In the genomic region with DNA sequence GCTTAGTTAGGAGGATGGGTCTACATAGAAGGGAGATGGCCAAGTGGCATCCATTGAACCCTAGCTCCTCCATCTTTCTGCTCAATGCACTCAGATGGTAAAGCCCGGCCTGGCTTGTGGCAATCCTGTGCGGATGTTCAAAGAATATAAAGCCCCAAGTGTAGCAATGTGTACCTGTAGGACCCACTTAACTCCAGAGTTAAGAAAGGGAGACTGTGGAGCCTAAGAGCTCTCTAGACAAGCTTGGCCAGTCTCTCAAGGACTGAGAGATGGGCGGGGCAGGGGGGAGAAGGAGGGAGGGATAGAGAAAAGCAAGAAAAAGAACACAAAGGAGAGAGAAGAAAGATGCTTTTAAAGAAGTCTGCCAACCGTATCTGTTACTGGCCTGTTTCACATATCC, we compare ENCODE assay signal across 24 mouse cellular contexts.
"Had no signal": no experiment of that assay in that cellular context is flagged by ENCODE, and none has a peak within 500 bp of the region (broad histone marks: within the 10 kb centered on the region; RNA-seq: fewer than 3 reads in every experiment).

No protein-coding gene starts in this region.

- H3K4me1 ChIP-seq: intestine, embryonic 15.5 days had no signal

- H3K36me3 ChIP-seq: heart, embryonic 10.5 days; heart, embryonic 12.5 days; hindbrain, embryonic 10.5 days; hindbrain, embryonic 12.5 days; intestine, embryonic 15.5 days; limb, embryonic 10.5 days; limb, embryonic 12.5 days had no signal

- ATAC-seq: forebrain, embryonic 16.5 days; hindbrain, embryonic 16.5 days; inflammation-experienced regulatory T-cells, adult 6 months; intestine, embryonic 15.5 days; intestine, postnatal 0 days had no signal

- H3K4me3 ChIP-seq: gastrocnemius, adult 2 months; heart, embryonic 10.5 days; heart, embryonic 12.5 days; hindbrain, embryonic 10.5 days; hindbrain, embryonic 12.5 days; intestine, embryonic 15.5 days; layer of hippocampus, adult 2 months; left cerebral cortex, adult 2 months; limb, embryonic 10.5 days; limb, embryonic 12.5 days had no signal

- H3K4me2 ChIP-seq: heart, embryonic 12.5 days; hindbrain, embryonic 12.5 days; hindbrain, embryonic 14.5 days; intestine, embryonic 15.5 days; limb, embryonic 12.5 days had no signal

- H3K9me3 ChIP-seq: heart, embryonic 10.5 days; hindbrain, embryonic 12.5 days; intestine, embryonic 15.5 days; limb, embryonic 10.5 days; limb, embryonic 12.5 days had no signal

- H3K27me3 ChIP-seq: intestine, embryonic 15.5 days had no signal

- DNase-seq: gastrocnemius, adult 2 months; gastrocnemius, postnatal 10 days; gastrocnemius, postnatal 25 days; heart, postnatal 10 days; heart, postnatal 4 days; kidney, adult 18-20 months; kidney, adult 8-10 months; kidney, postnatal 10 days; kidney, postnatal 25 days; kidney, postnatal 4 days had no signal

- H3K9ac ChIP-seq: heart, embryonic 12.5 days; hindbrain, embryonic 12.5 days; hindbrain, embryonic 14.5 days; intestine, embryonic 15.5 days; limb, embryonic 12.5 days had no signal

- H3K27ac ChIP-seq: gastrocnemius, adult 2 months; heart, embryonic 10.5 days; hindbrain, embryonic 10.5 days; hindbrain, embryonic 12.5 days; hindbrain, embryonic 14.5 days; intestine, embryonic 15.5 days; layer of hippocampus, adult 2 months; left cerebral cortex, adult 2 months; limb, embryonic 10.5 days; limb, embryonic 12.5 days had no signal
